Mouse (Mus musculus): Measurements from ENCODE around the gene Med26.

Gene Med26

DNA sequence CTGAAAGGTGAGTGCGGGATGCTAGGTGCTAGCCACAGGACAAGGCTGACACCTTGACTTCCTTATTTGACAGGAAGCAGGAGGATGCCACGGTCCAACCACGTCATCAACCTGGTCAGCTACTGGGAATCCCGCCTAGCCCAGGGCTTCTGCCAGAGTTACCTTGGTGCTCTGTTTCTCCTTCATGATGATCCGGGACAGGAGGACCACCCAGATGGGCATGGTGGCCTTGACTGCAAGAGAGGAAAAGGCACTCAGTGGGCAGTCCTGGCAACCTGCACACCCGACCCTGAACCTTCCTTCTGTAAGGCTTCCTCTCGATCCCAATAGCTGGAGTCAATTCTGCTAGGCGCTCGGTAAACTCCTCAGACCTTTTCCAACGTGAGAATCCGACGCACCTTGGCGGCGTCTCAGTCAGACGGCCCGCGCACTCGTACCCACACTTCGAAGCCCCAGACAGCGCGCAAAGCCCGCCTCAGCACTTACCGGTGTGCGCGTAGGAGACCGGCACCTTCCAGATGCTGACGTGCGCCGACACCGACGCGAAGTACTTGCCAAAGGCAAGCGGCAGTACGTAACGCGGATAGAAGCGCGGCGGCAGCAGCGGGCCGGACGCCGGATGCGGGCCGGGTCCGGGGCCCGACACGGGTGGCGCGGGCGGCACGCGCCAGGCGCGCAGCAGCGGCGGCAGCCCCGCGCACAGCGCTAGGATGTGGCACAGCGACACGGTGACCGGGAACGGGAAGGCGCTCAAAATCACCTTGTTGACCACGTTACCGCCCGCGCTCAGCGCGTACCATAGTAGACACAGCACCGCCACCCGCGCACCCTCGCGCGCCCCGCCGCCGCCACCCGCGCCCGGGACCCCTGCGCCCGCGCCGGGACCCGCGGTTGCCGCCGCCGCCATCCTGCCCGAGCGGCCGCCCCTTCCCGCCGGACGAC is 56.1 kb downstream of the Med26 start, which contains the start of gene Slc35e1:
Gene Slc35e1, minus strand, starts transcription at position 935 of the 942 bp plus-strand sequence.
- peak; percentile 58 for DNase-seq (ENCODE audit: low spot score)

DNA sequence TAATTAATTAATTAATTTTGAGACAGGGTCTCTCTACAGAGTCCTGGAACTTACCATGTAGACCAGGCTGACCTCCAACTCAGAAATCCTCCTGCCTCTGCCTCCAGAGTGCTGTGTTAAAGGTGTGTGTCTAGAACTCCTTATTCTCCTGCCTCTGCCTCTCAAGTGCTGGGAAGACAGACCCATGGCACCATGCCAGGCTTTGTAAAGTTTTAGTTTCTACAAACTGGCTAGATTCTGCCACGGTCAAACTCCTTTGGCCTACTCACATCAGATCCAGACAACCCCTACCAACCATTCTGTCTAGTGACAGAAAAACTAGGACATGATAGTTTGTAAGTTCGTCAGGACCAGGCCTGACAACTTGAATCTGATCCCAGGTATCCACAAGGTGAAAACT is 57.1 kb downstream of the Med26 start:
- no peak for DNase-seq (ENCODE audit: low spot score)

DNA sequence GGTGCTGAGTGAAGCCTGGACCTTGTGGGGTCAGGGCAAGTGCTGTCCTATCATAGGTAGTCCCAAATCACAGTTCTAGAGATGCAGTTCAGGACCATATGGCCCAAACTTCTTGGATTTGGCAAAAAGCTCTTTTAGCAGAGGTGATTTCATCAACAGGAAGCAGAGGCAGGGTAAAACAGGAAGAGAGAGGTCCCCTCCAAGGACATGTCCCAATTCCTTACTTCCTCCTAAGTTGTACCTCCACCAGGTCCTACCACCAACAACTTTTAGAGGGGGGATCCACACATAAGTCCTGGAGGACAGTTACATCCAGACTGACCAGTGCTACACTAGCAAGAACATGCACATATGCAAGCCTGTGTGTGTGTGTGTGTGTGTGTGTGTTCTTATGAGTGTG is 61.1 kb downstream of the Med26 start:
- DNase-seq (ENCODE audit: low spot score): no peak

DNA sequence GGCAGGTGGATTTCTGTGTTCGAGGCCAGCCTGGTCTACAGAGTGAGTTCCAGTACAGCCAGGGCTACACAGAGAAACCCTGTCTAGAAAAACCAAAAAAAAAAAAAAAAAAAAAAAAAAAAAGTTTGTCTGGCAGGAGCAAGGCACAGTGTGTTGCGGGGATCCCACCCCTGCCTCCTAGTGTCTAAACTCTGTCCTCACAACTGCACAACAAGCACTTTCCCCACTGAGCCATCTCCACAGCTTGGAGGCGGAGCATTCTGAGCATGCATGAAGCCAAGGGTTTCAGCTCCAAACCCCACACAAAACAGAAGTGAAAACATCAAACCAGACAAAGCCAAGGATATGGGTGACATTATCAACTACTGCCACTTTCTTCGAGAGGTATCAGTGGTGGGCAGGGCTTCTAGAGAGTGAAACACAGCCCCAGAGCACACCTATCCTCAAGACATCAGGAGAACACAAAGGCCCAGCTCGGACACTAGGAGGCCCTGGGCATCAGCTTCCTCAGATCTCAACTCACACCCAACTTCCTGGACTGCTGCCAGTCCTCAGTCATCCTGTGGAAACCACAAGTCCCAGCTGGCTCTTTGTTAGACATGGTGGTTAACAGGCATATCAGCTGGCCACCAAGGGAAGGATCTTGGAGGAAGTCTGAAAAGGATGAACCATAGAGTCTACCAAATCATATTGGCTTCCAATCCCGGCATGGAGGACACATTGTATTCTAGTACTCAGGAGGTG is 62.4 kb downstream of the Med26 start:
- peak; percentile 56 for DNase-seq (ENCODE audit: low spot score)

DNA sequence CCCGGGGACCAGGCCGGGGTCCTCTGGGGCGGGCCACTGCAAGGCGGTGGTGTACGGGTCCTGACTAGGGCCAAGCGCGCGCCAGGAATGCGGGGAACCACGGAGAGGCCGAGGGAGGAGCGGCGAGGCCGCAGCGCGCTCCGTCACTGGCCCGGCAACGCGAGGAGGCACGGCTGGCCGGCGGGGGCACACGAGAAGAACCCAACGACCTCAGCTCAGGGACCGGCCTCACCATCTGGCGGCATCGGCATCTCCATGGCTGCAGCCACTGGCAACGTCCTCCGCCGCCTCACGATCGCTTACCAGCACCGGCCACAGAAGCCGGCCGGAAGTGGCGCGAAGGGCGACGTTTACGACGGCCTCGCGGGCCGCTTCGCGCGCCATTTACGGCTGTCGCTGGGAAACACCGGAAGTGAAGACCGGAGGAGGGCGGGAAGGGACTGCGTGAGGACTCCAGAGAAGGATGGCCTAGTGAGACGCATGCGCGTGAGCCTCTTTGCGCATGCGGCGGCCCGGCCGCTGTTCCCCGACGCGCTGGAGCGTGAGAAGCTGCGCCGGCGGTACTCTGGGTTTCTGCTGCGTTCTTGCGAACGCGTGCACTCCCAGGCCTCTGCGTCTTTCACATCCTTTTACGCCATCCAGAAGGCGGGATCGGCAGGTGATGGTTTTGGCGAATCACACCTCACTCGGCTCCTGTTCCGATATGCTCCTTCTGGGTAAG is 73.1 kb downstream of the Med26 start, which contains the start of gene Cherp:
Gene Cherp, minus strand, starts transcription at position 401 of the 721 bp plus-strand sequence.
- DNase-seq (ENCODE audit: low spot score): peak; percentile 98

DNA sequence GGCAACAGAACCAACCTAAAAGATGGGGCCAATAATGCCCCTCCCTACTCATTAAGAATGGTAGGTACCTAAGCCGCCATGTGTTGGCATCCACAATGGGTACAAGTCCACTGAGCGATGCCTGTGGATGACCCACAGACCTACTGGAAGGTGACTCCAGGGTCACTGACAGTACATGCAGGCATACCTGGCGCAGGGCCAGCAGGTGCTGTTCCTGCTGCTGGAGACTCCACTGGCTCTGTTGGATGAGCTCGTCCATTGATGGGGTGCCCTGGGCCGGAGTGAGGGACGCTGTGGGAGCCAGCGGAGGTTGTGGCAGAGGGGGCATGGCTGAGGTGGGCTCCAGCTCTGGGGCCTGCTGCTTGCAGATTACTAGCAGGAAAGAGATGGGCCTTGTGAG is 77.4 kb downstream of the Med26 start:
- DNase-seq (ENCODE audit: low spot score): no peak

DNA sequence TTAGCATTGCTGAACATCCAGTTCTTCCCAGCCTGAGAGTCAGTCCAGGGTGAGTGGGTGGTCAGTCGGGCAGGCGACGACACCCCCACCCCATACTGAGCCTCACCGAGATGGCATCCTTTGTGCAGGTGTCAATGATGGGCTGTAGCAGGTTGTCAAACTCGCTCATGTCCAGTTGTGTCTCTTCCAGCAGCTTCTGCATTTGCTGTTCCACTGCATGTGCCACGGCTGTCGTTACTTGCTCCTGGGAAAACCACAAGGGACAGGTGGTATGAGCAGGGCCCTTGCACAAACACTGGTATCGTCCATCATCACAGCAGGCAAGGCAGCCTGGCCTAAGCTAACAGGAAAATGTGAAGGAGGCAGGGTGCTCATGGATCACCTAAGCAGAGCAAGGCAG is 78.1 kb downstream of the Med26 start:
- DNase-seq (ENCODE audit: low spot score): no peak

DNA sequence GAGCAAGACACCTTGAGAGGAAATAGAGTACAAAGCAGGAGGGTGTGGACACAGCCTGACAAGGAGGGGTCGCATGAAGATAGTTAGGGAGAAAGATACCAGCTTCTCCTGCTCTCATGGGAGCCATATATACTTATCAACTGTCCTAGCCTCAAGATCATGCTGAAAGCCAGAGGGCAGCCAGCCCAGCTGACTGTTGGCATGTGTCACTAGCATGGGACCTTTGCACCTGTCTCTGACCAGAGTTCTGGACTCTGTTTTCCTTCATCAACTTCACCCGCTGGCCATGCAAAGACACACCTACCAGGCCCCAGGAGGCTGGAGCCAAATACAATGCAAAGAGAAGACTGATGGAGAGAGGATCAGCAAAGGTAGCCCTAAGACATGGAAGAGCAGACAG is 78.8 kb downstream of the Med26 start:
- DNase-seq (ENCODE audit: low spot score): no peak

DNA sequence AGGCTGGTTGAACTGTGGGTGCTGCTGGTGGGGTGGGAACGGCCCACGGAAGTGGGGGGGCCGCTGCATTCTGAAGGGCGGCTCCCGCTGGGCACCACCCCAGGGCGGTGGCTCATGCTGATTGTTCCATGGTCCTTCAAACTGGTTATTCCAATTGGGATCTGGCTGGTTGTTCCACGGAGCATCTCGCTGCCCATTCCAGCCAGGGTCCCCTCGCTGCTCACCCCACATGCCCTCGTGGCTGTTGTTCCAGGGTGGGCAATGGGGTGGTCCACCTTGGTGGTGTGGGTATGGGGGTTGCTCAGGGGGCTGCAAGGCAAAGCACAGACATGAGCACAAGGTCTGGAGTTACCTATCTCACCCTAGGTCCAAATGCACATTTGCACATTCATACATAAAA is 83.9 kb downstream of the Med26 start:
- no peak for DNase-seq (ENCODE audit: low spot score)

DNA sequence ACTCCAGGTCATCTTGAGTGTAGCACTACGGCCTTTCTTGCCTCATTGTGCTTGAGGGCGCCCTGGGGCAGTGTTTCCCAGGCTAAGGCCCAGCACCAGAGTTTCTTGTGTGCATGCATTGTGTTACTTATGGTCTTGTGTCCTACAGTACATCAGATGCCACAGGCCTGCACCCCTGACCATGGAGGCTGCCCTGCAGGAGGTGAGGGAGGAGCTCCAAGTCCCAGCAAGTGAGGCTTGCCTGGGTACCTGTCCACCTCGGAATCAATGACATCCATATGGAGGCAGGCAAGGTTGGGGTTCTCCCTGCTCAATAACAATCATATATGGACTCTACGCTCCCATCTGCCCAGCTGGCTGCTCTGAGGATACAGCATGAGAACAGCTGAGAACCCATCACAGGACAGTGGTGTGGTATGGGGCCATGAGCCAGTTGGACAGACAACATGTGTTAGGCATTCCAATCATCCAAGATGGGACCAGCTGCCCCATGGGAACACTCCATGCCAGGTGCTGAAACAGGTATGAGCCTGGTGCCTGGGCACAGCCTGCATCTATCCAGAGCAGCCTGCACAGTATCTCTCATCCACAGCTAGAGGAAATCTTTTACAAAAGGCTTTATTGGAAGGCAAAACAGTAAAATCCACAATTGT is 88.1 kb downstream of the Med26 start:
- DNase-seq (ENCODE audit: low spot score): no peak

DNA sequence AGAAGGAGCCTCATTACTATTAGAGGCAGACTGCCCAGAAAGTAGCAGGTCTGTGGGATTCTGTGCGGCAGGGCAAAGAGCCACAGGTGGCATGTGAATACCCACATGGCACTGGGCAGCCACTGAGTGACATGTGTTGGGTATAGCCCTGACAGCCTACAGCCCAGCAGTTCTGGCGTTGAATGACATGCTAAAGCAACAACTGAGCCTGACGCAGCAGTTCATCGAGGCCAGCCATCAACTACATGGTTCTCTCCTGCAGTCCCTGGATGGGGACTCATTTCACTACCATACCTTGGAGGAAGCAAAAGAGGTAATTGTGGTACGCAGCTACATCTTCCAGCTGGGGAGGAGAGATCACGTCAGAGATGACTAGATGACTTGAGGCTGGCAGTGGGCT is 89.6 kb downstream of the Med26 start:
- no peak for DNase-seq (ENCODE audit: low spot score)

DNA sequence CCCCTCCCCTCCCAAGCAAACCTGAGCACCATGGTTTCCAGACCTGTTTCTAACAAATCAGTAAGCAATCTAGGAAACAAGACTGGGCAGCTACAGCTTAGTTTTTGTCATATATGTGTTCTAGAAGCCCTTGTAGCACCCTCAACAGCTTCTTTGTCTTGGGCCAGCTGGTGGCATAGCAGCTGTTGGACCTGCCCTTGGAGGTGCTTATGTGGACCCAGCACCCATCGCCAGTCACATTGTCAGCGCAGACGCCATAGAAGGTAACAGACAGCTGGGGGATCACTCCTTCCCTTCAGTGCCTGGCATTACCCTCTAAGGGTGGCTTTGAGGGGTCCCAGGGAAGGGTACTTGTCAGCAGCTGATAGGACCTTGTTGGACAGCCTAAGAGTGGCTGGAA is 90.3 kb downstream of the Med26 start:
- DNase-seq (ENCODE audit: low spot score): no peak

DNA sequence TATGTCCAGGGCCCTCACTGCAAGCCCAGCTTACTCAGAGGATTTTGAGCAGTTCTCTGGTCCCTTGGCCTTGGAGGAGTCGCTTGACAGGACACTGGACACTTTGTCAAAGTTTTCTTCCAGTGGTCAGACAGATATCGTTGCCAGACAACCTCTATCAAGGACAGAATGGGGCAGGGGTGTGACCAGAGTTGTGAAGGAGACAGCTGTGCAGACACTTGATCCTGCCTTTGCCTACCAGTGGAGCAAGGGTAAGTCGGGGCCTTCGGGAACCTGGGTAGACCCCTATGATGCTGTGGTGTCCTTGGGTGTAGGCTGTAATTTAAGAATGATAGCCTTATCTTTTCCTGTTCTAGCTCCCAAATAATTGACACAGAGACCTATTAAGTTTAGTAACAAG is 92.8 kb downstream of the Med26 start:
- no peak for DNase-seq (ENCODE audit: low spot score)

DNA sequence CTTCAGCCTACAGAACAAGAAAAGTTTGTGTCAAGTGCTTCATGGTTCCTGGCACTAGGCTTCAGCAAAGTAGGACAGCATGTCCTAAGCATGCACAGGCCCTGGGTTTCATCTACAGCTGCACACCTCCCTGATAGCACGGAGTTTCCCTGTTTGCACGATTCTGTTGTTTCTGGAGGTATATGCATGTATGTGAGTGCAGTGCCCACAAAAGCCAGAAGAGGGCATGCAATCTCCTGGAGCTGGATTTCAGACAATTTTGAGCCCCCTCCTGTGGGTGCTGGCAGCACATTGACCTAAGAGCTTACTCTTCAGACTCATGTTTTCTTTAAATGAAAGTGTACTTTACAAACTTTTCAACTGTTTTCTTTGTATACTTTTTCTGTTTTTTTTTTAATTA is 94.2 kb downstream of the Med26 start:
- no peak for DNase-seq (ENCODE audit: low spot score)

DNA sequence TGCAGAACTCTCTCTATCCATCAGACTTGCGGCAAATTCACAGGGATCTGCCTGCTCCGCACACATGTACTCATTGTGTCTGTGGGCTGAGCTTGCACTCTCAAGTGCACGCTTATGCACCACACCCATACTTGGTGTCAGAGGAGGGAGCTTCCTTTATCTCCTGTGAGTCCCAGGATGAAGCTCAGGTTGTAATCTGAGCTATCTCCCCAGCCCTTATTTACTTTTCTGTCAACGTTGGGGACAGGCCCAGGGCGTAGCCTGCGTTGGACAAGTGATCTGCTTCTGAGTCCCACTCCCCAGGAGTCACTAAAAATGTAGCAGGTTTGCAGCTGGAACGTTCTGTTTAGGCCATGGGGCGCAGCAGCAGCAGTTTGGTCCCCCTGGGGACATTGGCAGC is 96.6 kb downstream of the Med26 start:
- DNase-seq (ENCODE audit: low spot score): no peak

DNA sequence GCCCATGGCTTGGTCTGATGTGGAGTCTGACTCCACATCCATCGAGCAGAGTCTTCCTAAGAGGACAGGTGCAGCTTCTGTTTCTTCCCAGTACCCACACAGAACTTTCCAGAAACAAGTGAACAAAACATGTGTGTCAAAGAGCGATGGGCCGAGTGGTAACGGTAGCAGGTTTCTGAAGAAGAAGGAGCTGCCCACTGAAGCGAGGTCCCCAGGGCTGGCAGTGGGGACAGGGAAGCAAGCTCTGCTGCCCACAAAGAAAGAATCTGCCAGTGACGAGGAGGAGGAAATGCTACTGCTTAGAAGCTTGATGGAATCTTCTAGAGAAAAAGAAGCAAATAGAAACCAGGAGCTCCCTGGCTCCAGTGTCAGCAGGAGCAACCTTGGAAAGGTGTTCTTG is 103.0 kb downstream of the Med26 start:
- no peak for DNase-seq (ENCODE audit: low spot score)
